Mouse (Mus musculus): Measurements from ENCODE around the gene Olfr98. TPM values are rescaled to one million over a fixed set of nuclear protein-coding genes. Genes with fewer than 3 reads are reported as not detected.

Olfr98 gene
- total and polyA plus RNA-seq, 3 experiments, result not detected

- TF ChIP-seq E2F4 (IDR thresholded peaks at IDR 0.05; ENCODE audit: borderline replicate concordance, low read depth, low read length), result 0 out of 2 replicates have a peak, but pooled peaks have one; percentile 8
- no peak for TF ChIP-seq ZNF384 (IDR thresholded peaks at IDR 0.05; ENCODE audit: low read depth, low read length)
- 0 out of 2 replicates have a peak, but pooled peaks have one; percentile 20 for TF ChIP-seq MAFK (IDR thresholded peaks at IDR 0.05; ENCODE audit: borderline replicate concordance, low read depth, low read length)
- TF ChIP-seq ZC3H11A (IDR thresholded peaks at IDR 0.05; ENCODE audit: low read depth, low read length), result 0 out of 2 replicates have a peak, but pooled peaks have one; percentile 6
- TF ChIP-seq USF2 (IDR thresholded peaks at IDR 0.05; ENCODE audit: borderline replicate concordance in 1 of 2, insufficient read depth in 1 of 2, low read depth in 1 of 2, low read length in 2 of 2), result no peak
These were observed 6.6 kb upstream of the Olfr98 start, which contains the start of gene H2-M3 (continued) for GRCm38 (mm10) chr17:37270058-37270701.

- H3K4me1 ChIP-seq (ENCODE audit: control insufficient read depth in 1 of 2, insufficient read depth in 2 of 2, low read length in 2 of 2), result peaks cover 0 to 3% of the 10 kb centered on the region in 2 experiments; a peak in 1 of 4 replicates
These were observed 13.0 kb downstream of the Olfr98 start for GRCm38 (mm10) chr17:37250544-37250943.

GRCm38 (mm10) chr17:37249460-37249859 is 14.1 kb downstream of the Olfr98 start:
- DNase-seq (ENCODE audit: low read depth, low spot score), result no peak
- no peak for TF ChIP-seq TCF12 (IDR thresholded peaks at IDR 0.05; ENCODE audit: low read depth, low read length)
- no peak for TF ChIP-seq CHD2 (IDR thresholded peaks at IDR 0.05; ENCODE audit: low read length)
- TF ChIP-seq ZKSCAN1 (IDR thresholded peaks at IDR 0.05; ENCODE audit: low read depth, low read length), result no peak
- no peak for TF ChIP-seq ZC3H11A (IDR thresholded peaks at IDR 0.05; ENCODE audit: low read depth, low read length)
- no peak for TF ChIP-seq SIN3A (IDR thresholded peaks at IDR 0.05; ENCODE audit: low read length)
- TF ChIP-seq POLR2AphosphoS5 (IDR thresholded peaks at IDR 0.05; ENCODE audit: borderline replicate concordance, low read depth, low read length), result no peak
- no peak for TF ChIP-seq E2F4 (IDR thresholded peaks at IDR 0.05; ENCODE audit: borderline replicate concordance, low read depth, low read length)
- TF ChIP-seq JUND (IDR thresholded peaks at IDR 0.05; ENCODE audit: low read depth, low read length), result no peak
- no peak for TF ChIP-seq CHD1 (IDR thresholded peaks at IDR 0.05; ENCODE audit: low read depth, low read length)
- no peak for TF ChIP-seq MXI1 (IDR thresholded peaks at IDR 0.05; ENCODE audit: low read depth, low read length)
- TF ChIP-seq ZMIZ1 (IDR thresholded peaks at IDR 0.05; ENCODE audit: low read depth, low read length), result no peak
- TF ChIP-seq USF1 (IDR thresholded peaks at IDR 0.05; ENCODE audit: low read depth, low read length), result no peak
- H3K27ac ChIP-seq (ENCODE audit: control insufficient read depth, low read depth, low read length), result no peak overlapping the region
- H3K79me2 ChIP-seq (ENCODE audit: control insufficient read depth, insufficient read depth, low read length, poor library complexity), result no peaks in the 10 kb centered on the region
- no peaks in the 10 kb centered on the region for H3K36me3 ChIP-seq (ENCODE audit: control insufficient read depth in 1 of 2, insufficient read depth in 2 of 2, low read length in 2 of 2)
- peaks cover 0 to 3% of the 10 kb centered on the region in 2 experiments; a peak in 1 of 4 replicates for H3K4me1 ChIP-seq (ENCODE audit: control insufficient read depth in 1 of 2, insufficient read depth in 2 of 2, low read length in 2 of 2)
- no peak overlapping the region for H3K9ac ChIP-seq (ENCODE audit: control insufficient read depth, low read depth, low read length, poor library complexity, severe bottlenecking)
- no peak overlapping the region for H3K4me3 ChIP-seq (ENCODE audit: control insufficient read depth in 1 of 2, insufficient read depth in 1 of 2, low read depth in 2 of 2, low read length in 2 of 2)
- no peaks in the 10 kb centered on the region; a peak in 1 of 4 replicates for H3K27me3 ChIP-seq (ENCODE audit: control insufficient read depth in 1 of 2, insufficient read depth in 2 of 2, low read length in 2 of 2)
- H3K9me3 ChIP-seq (replicated peaks; ENCODE audit: insufficient read depth, low read length), result no peaks in the 10 kb centered on the region

More at GRCm38 (mm10) chr17:37250544-37250943, 13.0 kb downstream of the Olfr98 start:
- Histone ChIP-seq H3K36me3 (ENCODE audit: control insufficient read depth in 1 of 2, insufficient read depth in 2 of 2, low read length in 2 of 2) (no peaks in the 10 kb centered on the region), H3K4me3 (ENCODE audit: control insufficient read depth in 1 of 2, insufficient read depth in 1 of 2, low read depth in 2 of 2, low read length in 2 of 2) (no peak overlapping the region), H3K27ac (ENCODE audit: control insufficient read depth, low read depth, low read length) (no peak overlapping the region), H3K9ac (ENCODE audit: control insufficient read depth, low read depth, low read length, poor library complexity, severe bottlenecking) (no peak overlapping the region), H3K27me3 (ENCODE audit: control insufficient read depth in 1 of 2, insufficient read depth in 2 of 2, low read length in 2 of 2) (no peaks in the 10 kb centered on the region; a peak in 1 of 4 replicates), H3K79me2 (ENCODE audit: control insufficient read depth, insufficient read depth, low read length, poor library complexity) (no peaks in the 10 kb centered on the region), H3K9me3 (replicated peaks; ENCODE audit: insufficient read depth, low read length) (no peaks in the 10 kb centered on the region)
- peak; percentile 31 for TF ChIP-seq RAD21 (IDR thresholded peaks at IDR 0.05; ENCODE audit: low read depth, low read length)
- no peak for TF ChIP-seq MAX (IDR thresholded peaks at IDR 0.05; ENCODE audit: low read length)
- no peak for TF ChIP-seq GABPA (IDR thresholded peaks at IDR 0.05; ENCODE audit: low read depth, low read length)
- no peak for TF ChIP-seq ZC3H11A (IDR thresholded peaks at IDR 0.05; ENCODE audit: low read depth, low read length)
- peak; percentile 14 to 60 (median 50); a peak in 4 of 6 replicates for TF ChIP-seq CTCF (IDR thresholded peaks at IDR 0.05 in 2 of 3, conservative IDR thresholded peaks at IDR 0.05 in 1 of 3; ENCODE audit: control insufficient read depth in 1 of 3, insufficient read depth in 1 of 3, low read depth in 2 of 3, low read length in 3 of 3, poor library complexity in 1 of 3, severe bottlenecking in 1 of 3)
- TF ChIP-seq CHD2 (IDR thresholded peaks at IDR 0.05; ENCODE audit: low read length), result no peak
- TF ChIP-seq KAT2A (conservative IDR thresholded peaks at IDR 0.05; ENCODE audit: low read depth, low read length), result no peak
- TF ChIP-seq MXI1 (IDR thresholded peaks at IDR 0.05; ENCODE audit: low read depth, low read length), result no peak
- TF ChIP-seq RCOR1 (IDR thresholded peaks at IDR 0.05; ENCODE audit: low read depth, low read length), result no peak
- peak; percentile 49 for TF ChIP-seq SMC3 (IDR thresholded peaks at IDR 0.05; ENCODE audit: low read depth, low read length)
- no peak for TF ChIP-seq ELF1 (IDR thresholded peaks at IDR 0.05; ENCODE audit: low read depth, low read length)
- DNase-seq (ENCODE audit: low read depth, low spot score), result peak; percentile 37
